Mouse (Mus musculus) cortical plate, adult 2 months (tissue): Measurements from ENCODE around the gene Tbc1d5.

Experiments used
- CTCF ChIP-seq: fragments of 200-500 bp; IDR thresholded peaks from 2 replicates; pipeline ENCODE4 v1.5.1; 2011; ENCODE audit warnings: mild to moderate bottlenecking, control low read depth, low read length; ENCODE audit not compliant: insufficient read depth; ENCODE audit errors: extremely low read depth
- POLR2A ChIP-seq: fragments of 200-500 bp; IDR thresholded peaks from 2 replicates; pipeline ENCODE4 v1.6.1; 2011; ENCODE audit warnings: mild to moderate bottlenecking, low read length, control low read depth; ENCODE audit not compliant: insufficient read depth; ENCODE audit errors: extremely low read depth

- no peak for TF ChIP-seq CTCF
- no peak for TF ChIP-seq POLR2A
These were observed 188.3 kb downstream of the Tbc1d5 start for GRCm38 (mm10) chr17:50990770-50991405.
